Mouse (Mus musculus) lung, postnatal 25 days (tissue): ENCODE results near the gene Tac4.

ENCODE experiments used
- DNase-seq: peaks from one replicate; pipeline ENCODE4 v3.0.0; 2022; ENCODE audit warnings: low spot score

Gene Tac4

GRCm38 (mm10) chr11:95261178-95261751 lies at the start of gene Tac4:
Gene Tac4, plus strand, starts transcription at chr11:95261529.
- DNase-seq: no peak

DNA sequence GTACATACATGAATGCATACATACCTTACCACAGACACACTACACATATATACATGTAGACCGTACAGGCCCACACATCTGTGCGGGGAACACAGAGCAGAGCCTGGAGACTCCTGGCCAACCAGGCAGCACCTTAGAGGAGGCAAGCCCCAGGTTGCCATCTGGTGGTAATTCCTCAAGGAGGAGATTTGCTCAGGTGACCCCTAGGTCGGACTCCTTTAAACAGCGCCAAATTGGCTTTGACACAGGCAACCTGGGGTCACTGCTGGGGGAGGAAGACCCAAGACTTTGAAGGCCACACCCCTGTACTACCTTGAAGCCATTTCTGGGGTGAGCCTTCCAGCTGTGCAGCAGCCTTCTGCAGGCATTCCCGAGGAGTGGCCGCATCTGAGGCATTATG lies 47.7 kb upstream of the Tac4 start:
- DNase-seq: no peak

DNA sequence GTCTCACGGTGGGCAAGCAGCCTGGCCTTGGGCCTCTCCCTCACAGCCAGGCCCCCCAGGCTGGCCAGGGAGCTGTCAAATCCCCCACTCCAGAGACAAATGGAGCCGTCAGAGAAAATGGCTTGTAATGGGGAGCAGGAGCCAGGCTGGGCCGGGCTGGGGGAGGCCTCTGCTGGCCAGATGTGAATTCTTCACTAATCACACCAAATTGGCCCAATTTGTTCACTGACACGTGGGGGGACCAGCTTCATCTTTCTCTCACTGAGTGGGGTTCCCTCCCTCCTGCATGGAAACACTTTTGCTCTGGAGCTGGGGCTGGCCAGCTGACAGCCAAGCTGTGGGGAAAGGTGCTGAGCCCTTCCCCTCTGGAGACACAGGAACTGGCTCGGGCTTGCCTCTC lies 47.0 kb upstream of the Tac4 start:
- DNase-seq: no peak

GRCm38 (mm10) chr11:95216193-95216592 lies 45.1 kb upstream of the Tac4 start:
- DNase-seq: no peak

GRCm38 (mm10) chr11:95219111-95219510 lies 42.2 kb upstream of the Tac4 start:
- no peak for DNase-seq

GRCm38 (mm10) chr11:95223473-95223872 lies 37.9 kb upstream of the Tac4 start:
- DNase-seq: peak; percentile 29

DNA sequence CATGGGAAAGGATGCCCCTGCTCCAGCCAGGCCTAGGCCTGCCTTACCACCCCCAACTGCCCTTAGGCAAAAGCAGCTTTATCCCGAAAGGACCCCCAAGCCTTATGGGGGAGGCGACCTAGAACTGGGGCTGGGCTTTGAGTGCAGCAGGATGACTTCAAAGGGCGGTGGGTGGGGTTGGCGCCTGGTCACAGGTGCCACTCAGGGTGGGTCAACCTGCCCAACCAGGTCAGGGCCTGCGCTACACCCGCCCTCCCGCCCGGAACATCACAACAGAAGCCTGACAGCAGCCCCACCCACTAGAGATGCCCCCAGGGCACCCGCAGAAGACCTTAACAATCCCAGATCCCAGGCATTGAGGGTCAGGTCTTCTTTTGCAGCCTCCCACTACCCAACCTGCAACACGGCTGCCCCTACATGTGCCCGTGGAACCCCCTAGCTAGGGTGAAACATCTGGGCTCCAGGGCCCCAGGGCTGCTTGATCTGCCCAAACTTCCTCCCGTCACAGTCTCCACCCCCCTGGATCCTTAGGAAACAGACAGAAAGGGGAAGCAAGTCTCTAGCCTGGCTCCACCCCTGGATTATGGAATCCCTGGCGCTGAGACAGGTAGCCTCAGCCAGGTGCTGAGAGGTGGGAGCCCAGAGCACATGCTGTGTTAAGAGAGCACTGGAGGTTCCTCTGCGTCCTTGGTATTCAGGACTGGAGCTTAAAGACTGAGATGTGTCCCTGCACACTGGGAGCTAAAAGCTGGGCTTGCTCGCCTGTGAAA lies 37.0 kb upstream of the Tac4 start:
- DNase-seq: peak; percentile 45

DNA sequence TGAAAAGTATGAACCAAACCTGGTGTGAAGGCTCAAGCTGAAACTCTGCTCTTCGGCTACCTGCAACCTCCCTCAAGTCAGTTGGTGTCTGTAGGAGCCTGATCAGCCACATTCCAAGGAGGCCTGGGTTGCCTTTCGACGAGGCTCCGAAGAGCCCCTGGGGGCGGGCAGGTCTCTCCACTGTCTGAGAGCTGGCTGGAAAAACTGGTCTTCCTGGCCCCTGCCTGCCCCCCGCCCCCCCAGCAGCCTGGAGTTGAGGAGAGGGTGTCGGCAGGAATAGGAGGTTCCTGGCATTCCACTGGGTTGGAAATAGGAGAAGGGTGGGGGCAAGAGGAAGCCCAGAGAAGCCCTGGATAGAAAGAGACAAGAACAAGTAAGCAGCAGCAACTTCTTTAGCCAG lies 35.9 kb upstream of the Tac4 start:
- no peak for DNase-seq

DNA sequence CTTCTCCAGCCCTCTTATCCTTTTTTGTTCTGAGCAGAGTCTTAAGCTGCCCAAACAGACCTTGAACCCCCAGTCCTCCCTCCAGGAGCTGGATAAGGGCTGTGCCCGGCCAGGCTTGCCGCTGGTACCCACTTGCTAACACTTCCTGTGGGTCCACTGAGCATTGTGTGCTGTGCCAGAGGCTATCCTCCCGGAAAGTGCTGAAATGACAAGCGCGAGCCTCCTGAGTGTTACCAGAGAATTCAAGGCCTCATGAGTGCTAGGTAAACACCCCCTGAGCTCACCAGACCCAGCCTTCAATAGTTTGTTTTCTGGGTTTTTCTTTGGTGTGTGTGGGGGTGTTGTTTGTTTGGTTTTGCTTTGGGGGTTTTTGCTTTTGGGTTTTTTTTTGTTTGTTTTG lies 33.9 kb upstream of the Tac4 start:
- DNase-seq: no peak

GRCm38 (mm10) chr11:95231688-95232328 lies 29.5 kb upstream of the Tac4 start:
- DNase-seq: peak; percentile 46

- DNase-seq: no peak
These were observed 29.0 kb upstream of the Tac4 start for GRCm38 (mm10) chr11:95232329-95232696.

- DNase-seq: no peak
These were observed 22.9 kb upstream of the Tac4 start for GRCm38 (mm10) chr11:95238477-95238876.

DNA sequence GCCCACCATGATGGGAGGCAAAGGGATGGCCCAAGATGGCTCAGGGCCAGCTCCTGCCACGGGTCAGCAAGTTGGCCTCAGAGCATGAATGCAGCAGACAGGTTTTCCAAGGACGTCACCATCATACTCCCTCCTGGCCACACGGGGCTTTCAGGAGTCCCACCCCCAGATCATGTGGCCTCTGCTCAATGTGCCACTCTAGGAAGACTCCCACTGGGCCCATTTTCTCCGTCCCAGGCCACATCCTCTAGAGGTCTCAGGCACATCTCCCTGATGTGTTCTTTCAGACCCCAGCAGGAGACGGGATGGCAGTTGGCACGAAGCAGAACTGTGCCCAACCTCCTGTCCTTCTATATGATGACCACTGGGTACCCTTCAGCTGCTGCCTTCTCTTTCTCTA lies 18.7 kb upstream of the Tac4 start:
- no peak for DNase-seq

GRCm38 (mm10) chr11:95245456-95245855 lies 15.9 kb upstream of the Tac4 start:
- no peak for DNase-seq

GRCm38 (mm10) chr11:95247065-95247464 lies 14.3 kb upstream of the Tac4 start:
- no peak for DNase-seq

DNA sequence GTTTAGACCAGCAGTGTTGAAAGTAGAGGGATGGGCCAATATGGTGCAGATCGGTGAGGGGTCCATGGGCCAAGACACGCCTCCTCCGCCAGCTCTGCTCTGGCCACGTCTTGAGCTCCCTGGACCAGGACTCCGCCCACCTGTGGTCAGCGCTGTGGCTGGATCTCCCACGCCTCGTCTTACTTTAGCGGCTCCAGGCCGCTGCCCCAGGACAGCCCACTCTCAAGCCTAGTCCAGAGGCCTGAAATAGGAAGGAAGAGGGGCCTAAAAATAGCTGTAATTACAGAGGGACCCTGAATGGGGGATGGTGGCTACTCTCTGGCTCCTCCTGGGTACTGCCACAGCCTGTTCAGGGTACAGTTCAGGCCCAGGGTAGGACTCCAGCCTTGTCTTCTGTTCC lies 11.2 kb upstream of the Tac4 start:
- no peak for DNase-seq

GRCm38 (mm10) chr11:95251295-95251694 lies 10.0 kb upstream of the Tac4 start:
- peak; percentile 67 for DNase-seq

GRCm38 (mm10) chr11:95252104-95252503 lies 9.2 kb upstream of the Tac4 start:
- no peak for DNase-seq

- no peak for DNase-seq
These were observed 7.2 kb upstream of the Tac4 start for GRCm38 (mm10) chr11:95254165-95254564.

DNA sequence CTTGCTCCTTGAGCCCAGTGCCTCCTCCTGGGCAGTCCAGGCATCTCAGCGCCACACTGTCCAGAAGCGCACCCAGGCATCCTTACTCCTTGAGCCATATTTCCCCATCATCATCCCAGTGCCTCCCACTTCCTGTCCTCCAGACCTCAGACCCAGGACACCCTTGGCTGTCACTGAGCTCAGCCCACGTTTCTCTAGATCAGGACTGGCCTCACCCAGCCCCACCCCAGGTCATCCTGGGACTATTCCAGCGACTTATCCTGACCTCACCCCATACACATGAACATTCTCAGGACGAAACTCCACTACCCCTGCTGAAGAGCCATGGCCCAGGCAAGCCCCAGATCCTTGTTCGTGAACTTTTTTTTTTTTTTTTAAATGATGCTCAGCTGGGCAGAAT lies 5.6 kb upstream of the Tac4 start:
- no peak for DNase-seq

DNA sequence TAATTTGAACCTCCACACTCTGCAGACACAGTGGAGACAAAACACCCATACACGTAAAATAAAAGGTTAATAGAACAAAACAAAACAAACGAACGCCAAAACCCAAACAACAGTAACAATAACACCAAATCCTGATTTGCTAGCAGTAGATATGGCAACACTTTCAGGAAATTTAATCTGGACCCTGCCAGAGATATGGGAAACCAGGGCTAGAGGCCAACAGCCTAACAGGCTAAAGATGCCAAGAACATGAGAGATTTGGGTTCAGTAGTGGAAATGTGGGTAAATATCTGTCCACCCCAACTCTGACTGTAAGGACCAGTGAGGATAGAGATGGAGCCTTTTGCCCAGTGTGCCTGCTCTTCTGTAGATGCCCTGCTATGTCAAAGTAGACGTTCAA lies 3.4 kb upstream of the Tac4 start:
- DNase-seq: no peak

GRCm38 (mm10) chr11:95258490-95258889 lies 2.8 kb upstream of the Tac4 start:
- DNase-seq: peak; percentile 88

- peak; percentile 91 for DNase-seq
These were observed 2.1 kb upstream of the Tac4 start for GRCm38 (mm10) chr11:95259088-95259849.
